Mouse (Mus musculus): ENCODE measurements around the gene Zc3h6.

DNA sequence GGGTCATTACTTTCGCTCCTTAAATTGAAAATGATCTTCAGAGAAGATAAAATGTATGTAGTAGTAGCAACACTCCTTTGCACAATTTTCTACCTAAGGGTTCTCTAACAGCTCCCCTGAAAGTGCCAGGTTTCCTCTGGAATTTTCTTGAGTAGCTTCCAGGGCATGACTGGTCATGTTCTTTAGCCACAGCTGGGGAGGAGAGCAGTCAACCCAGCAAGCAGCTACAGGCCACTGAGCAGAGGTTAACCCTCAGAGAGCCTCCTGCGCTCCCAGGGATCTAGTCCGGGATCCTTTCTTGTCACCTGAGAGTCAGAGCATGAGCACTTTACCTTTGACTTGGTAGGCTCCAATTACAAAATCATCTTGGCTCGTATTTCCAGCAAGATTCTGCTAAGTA is 42.4 kb upstream of the Zc3h6 start:
- no peak for TF ChIP-seq POLR2A (IDR thresholded peaks at IDR 0.05; ENCODE audit: low read depth, low read length)
- TF ChIP-seq CTCF (IDR thresholded peaks at IDR 0.05; ENCODE audit: extremely low read depth, insufficient read depth, insufficient read length, insufficient replicate concordance): no peak
